Mouse (Mus musculus) ES-Bruce4 (cell line): Measurements from ENCODE around the gene Helz2.

ENCODE experiments used
- CTCF ChIP-seq: IDR thresholded peaks from one replicate; pipeline ENCODE4 v1.8.1; 2011; ENCODE audit warnings: low read depth, low read length
- EP300 ChIP-seq: IDR thresholded peaks from 2 replicates; pipeline ENCODE4 v1.6.1; 2011; ENCODE audit warnings: low read depth, low read length; ENCODE audit not compliant: insufficient read depth
- POLR2A ChIP-seq: IDR thresholded peaks from one replicate; pipeline ENCODE4 v1.8.1; 2011; ENCODE audit warnings: low read length; ENCODE audit not compliant: insufficient read depth

- no peak for TF ChIP-seq EP300
- no peak for TF ChIP-seq POLR2A
- no peak for TF ChIP-seq CTCF
Observed at GRCm38 (mm10) chr2:181178471-181178870, 63.4 kb downstream of the Helz2 start.
